Mouse (Mus musculus) splenic B cell, adult 2 months (primary cell): ENCODE data around the gene Fam161a.
A peak's percentile ranks its signal among the peaks of the same experiment; 100 is the strongest.

Experiments
- DNase-seq: peaks from one replicate; pipeline ENCODE4 v3.0.0-alpha.2; 2011; ENCODE audit warnings: low read depth, low spot score
- H3K27me3 ChIP-seq: 2 replicates; pipeline ENCODE4 v1.6.1; 2012; ENCODE audit warnings: mild to moderate bottlenecking, low read length, moderate library complexity, mixed read lengths; ENCODE audit not compliant: control insufficient read depth, poor library complexity, insufficient read depth, severe bottlenecking
- H3K36me3 ChIP-seq: 2 replicates; pipeline ENCODE4 v1.6.1; 2012; ENCODE audit warnings: mild to moderate bottlenecking, low read length, moderate library complexity, mixed read lengths; ENCODE audit not compliant: control insufficient read depth, poor library complexity, insufficient read depth, severe bottlenecking

Gene Fam161a

GRCm38 (mm10) chr11:23007481-23008180 lies at the start of gene Fam161a:
TSS of gene Fam161a (plus strand) at chr11:23007531.
- peak; percentile 94 for DNase-seq
- H3K27me3 ChIP-seq: no peaks in the 10 kb centered on the region
- peaks cover 6% of the 10 kb centered on the region for H3K36me3 ChIP-seq

GRCm38 (mm10) chr11:22957791-22958374 lies 49.4 kb upstream of the Fam161a start:
- peaks cover 2% of the 10 kb centered on the region; the same call in 1 of the 2 replicates for H3K36me3 ChIP-seq
- H3K27me3 ChIP-seq: no peaks in the 10 kb centered on the region
- DNase-seq: peak; percentile 59

- H3K27me3 ChIP-seq: no peaks in the 10 kb centered on the region
- DNase-seq: no peak
- no peaks in the 10 kb centered on the region for H3K36me3 ChIP-seq
These were observed 45.2 kb upstream of the Fam161a start for GRCm38 (mm10) chr11:22962101-22962500.

- DNase-seq: no peak
- no peaks in the 10 kb centered on the region for H3K27me3 ChIP-seq
These were observed 42.9 kb upstream of the Fam161a start for GRCm38 (mm10) chr11:22964401-22964800.

GRCm38 (mm10) chr11:22965503-22965902 lies 41.8 kb upstream of the Fam161a start:
- no peaks in the 10 kb centered on the region for H3K36me3 ChIP-seq
- peak; percentile 54 for DNase-seq
- no peaks in the 10 kb centered on the region for H3K27me3 ChIP-seq

More at GRCm38 (mm10) chr11:22964401-22964800, 42.9 kb upstream of the Fam161a start:
- H3K36me3 ChIP-seq: no peaks in the 10 kb centered on the region

- DNase-seq: peak; percentile 73
- H3K36me3 ChIP-seq: no peaks in the 10 kb centered on the region
These were observed 37.8 kb upstream of the Fam161a start for GRCm38 (mm10) chr11:22969486-22969885.

GRCm38 (mm10) chr11:22970546-22970945 lies 36.8 kb upstream of the Fam161a start:
- no peaks in the 10 kb centered on the region for H3K27me3 ChIP-seq
- H3K36me3 ChIP-seq: no peaks in the 10 kb centered on the region
- no peak for DNase-seq

More at GRCm38 (mm10) chr11:22969486-22969885, 37.8 kb upstream of the Fam161a start:
- no peaks in the 10 kb centered on the region for H3K27me3 ChIP-seq

- no peaks in the 10 kb centered on the region for H3K27me3 ChIP-seq
- DNase-seq: peak; percentile 75
- no peaks in the 10 kb centered on the region for H3K36me3 ChIP-seq
These were observed 35.3 kb upstream of the Fam161a start, which contains the start of gene Zrsr1 for GRCm38 (mm10) chr11:22971835-22972709. TSS of gene Zrsr1 (plus strand) at chr11:22972005.

- Histone ChIP-seq H3K27me3 (no peaks in the 10 kb centered on the region), H3K36me3 (peaks cover under 1% of the 10 kb centered on the region; the same call in 1 of the 2 replicates)
- peak; percentile 86 for DNase-seq
These were observed 34.4 kb upstream of the Fam161a start for GRCm38 (mm10) chr11:22972746-22973526.

GRCm38 (mm10) chr11:22973599-22973998 lies 33.7 kb upstream of the Fam161a start:
- no peak for DNase-seq
- Histone ChIP-seq H3K36me3 (peaks cover 3% of the 10 kb centered on the region; the same call in 1 of the 2 replicates), H3K27me3 (no peaks in the 10 kb centered on the region)

- DNase-seq: no peak
- Histone ChIP-seq H3K27me3 (no peaks in the 10 kb centered on the region), H3K36me3 (peaks cover 3% of the 10 kb centered on the region; the same call in 1 of the 2 replicates)
These were observed 29.1 kb upstream of the Fam161a start for GRCm38 (mm10) chr11:22978215-22978614.

GRCm38 (mm10) chr11:22978711-22979110 lies 28.6 kb upstream of the Fam161a start:
- no peak for DNase-seq
- H3K27me3 ChIP-seq: no peaks in the 10 kb centered on the region

GRCm38 (mm10) chr11:22979221-22979620 lies 28.1 kb upstream of the Fam161a start:
- no peaks in the 10 kb centered on the region for H3K27me3 ChIP-seq

More at GRCm38 (mm10) chr11:22978711-22979110, 28.6 kb upstream of the Fam161a start:
- H3K36me3 ChIP-seq: peaks cover 3% of the 10 kb centered on the region; the same call in 1 of the 2 replicates

GRCm38 (mm10) chr11:22981041-22981440 lies 26.3 kb upstream of the Fam161a start:
- Histone ChIP-seq H3K27me3 (no peaks in the 10 kb centered on the region), H3K36me3 (peaks cover 3% of the 10 kb centered on the region; the same call in 1 of the 2 replicates)
- DNase-seq: no peak

More at GRCm38 (mm10) chr11:22979221-22979620, 28.1 kb upstream of the Fam161a start:
- no peak for DNase-seq
- peaks cover 3% of the 10 kb centered on the region; the same call in 1 of the 2 replicates for H3K36me3 ChIP-seq
